Mouse (Mus musculus) bone marrow macrophage, adult 2 months (primary cell): ENCODE results near the gene Rce1.

Experiments used
- CTCF ChIP-seq: IDR thresholded peaks from 2 replicates; pipeline ENCODE4 v1.5.1; 2012; ENCODE audit warnings: low read depth, mild to moderate bottlenecking, low read length, moderate library complexity
- POLR2A ChIP-seq: IDR thresholded peaks from 2 replicates; pipeline ENCODE4 v1.6.1; 2012; ENCODE audit warnings: mild to moderate bottlenecking, low read depth, low read length, borderline replicate concordance

GRCm38 (mm10) chr19:4607406-4607805, 18.0 kb downstream of the Rce1 start:
- TF ChIP-seq CTCF, result no peak
- no peak for TF ChIP-seq POLR2A
